Mouse (Mus musculus): ENCODE data around the gene Myl6b.

DNA sequence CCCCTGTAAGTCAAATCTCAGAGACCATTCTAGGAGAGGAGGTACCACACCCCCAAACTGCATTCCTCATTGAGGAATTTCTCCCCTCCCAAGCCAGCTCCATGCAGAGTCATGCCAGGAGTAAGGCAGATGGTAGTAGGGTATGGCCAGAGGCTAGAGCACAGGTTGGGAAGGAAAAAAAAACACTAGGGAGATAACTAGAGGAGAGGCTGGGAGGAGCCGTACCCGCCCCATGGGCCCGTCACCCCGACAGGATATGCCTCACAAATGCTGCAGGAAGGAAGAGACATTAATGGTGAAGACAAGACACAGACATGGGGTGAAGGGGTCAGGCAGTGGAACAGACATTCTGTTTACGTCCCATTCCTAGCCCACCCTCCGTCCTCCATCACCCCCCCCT, 7.0 kb downstream of the Myl6b start:
- no peak for TF ChIP-seq CTCF (IDR thresholded peaks at IDR 0.05; ENCODE audit: insufficient read depth, low read depth, low read length)
- TF ChIP-seq POLR2A (IDR thresholded peaks at IDR 0.05; ENCODE audit: insufficient read depth, low read depth, low read length) = no peak

All from olfactory bulb, adult 2 months (tissue).